Mouse (Mus musculus) left cerebral cortex, adult 11 months (tissue): ENCODE data around the gene Exosc1.
"Not testable (repeated sequence)": the region's sequence is repeated elsewhere in the genome, so short reads cannot be mapped to it uniquely, and the experiment has no call there.

Source experiments
- DNase-seq: peaks from one replicate; pipeline ENCODE4 v3.0.0; 2022; ENCODE audit warnings: low spot score

Gene Exosc1

DNA sequence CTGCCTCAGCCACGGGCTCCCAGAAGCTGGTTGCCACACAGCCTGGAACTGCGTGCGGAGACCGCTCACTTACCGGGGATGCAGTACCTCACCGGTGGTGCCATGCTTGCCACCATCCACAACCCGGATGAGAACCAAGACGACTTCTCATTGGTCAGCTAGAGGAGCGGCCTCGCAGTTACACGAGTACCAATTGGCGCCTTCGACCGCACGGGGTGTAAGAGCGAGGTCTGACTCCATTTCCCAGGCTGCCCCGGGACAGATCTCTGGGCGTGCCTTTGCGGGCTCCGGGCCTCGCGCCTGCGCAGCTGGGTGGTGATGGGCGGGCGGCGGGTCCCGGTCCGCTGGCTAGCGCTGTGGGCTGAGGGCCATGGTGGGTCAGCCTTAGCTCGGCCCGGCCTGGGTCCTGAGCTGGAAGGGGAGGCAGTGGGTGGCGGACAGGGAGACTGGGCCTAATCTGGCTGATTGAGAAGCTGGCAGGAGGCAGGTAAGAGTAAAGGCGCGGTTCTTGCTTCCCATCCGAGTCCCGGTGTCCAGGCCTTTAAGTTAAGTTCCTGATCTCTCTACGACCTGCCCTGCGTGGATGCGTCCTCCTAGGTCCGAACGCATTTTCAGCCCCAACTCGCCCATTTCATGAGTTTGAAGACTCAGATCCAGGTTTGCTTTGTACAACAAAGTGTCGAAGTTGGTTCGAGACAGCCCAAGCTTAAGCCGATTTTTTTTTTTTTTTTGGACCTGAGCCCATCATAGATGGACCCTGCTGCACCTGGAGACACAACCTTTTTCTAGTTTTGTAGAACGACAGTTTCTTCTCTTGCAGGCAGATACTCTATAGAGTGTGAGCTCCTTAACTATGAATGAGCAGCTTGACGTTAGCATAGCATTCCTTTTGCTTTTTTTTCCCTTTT lies at the start of gene Exosc1, which contains the start of gene Zdhhc16:
Exosc1 (minus strand) TSS at position 245 of the 908 bp plus-strand sequence.
Zdhhc16 (plus strand) TSS at position 302 of the 908 bp plus-strand sequence.
- DNase-seq, result peak; percentile 99

DNA sequence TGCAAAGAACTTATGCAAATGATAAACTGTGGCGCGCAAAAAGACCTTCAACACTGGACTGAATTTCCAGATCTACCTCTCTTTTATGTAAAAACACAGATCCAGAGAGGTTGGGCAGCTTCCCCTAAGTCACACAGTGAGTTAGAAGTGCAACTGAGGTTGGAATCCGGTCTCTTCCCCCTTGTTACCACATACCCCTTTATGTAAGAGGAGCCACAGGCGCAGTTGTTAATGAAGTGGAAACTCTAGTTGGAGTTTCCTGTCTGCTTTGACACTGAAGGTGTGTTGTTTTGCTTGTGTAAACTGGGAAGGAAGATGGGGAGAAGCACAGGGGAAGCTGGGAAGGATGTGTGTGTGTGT lies 49.5 kb upstream of the Exosc1 start:
- DNase-seq, result no peak

DNA sequence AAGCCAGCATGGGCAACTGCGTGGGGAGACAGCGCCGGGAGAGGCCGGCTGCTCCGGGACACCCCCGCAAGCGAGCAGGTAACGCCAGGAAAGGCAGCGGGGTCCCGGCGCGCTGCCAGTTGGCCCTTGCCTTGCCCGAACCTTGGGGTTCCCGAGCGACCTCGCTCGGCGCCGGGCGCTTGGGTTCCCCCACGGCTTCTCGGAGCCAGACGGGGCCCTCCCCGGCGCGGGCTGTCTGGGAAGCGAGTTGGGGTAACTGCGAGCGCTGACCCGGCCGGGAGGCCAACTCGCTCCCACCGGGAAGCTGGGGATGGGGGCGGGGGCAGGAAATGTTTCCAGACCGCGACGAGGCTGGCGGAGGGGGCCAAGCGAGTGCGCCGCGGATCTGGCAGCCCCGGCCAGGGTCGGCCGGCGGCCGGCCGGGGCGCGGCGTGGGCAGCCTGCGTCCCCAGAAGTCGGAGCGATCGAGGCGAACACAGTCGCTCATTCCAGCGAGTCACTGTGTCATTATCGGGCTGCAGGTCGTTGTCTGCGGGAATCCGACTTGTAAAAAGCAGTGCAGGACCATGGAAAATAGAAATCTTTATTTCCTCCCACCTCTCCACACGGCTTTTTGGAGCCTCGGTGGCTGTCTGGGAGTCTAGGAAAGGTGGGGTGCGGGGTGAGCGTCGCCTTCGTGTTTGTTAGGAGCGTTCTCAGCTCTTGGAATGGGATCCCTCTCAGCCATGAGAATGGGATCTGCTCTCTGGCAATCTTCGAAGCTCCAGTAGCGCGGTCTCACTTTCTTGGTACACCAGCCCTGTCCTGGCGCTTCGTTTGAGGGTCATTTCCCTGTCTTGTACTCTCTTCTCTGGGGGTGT lies 48.9 kb upstream of the Exosc1 start:
- DNase-seq, result no peak

DNA sequence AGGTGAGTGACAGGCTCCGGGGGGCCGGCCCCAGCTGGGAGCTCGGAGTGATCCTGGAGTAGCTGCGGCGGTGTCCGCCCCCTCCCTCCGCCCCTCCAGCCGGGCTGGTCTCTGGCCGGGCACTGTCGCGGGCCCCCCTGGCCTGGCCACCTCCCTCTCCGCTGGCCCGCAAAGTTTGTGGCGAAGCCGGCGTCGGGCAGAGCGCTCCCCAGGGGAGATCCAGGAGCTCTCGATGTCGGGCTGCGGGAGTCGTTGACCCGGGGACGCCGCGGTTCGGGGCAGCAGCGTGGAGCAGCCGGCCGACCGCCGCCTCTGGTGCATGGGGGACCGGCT lies 48.3 kb upstream of the Exosc1 start, which contains the start of gene Ubtd1:
Ubtd1 (plus strand) TSS at position 169 of the 333 bp plus-strand sequence.
- no peak for DNase-seq

DNA sequence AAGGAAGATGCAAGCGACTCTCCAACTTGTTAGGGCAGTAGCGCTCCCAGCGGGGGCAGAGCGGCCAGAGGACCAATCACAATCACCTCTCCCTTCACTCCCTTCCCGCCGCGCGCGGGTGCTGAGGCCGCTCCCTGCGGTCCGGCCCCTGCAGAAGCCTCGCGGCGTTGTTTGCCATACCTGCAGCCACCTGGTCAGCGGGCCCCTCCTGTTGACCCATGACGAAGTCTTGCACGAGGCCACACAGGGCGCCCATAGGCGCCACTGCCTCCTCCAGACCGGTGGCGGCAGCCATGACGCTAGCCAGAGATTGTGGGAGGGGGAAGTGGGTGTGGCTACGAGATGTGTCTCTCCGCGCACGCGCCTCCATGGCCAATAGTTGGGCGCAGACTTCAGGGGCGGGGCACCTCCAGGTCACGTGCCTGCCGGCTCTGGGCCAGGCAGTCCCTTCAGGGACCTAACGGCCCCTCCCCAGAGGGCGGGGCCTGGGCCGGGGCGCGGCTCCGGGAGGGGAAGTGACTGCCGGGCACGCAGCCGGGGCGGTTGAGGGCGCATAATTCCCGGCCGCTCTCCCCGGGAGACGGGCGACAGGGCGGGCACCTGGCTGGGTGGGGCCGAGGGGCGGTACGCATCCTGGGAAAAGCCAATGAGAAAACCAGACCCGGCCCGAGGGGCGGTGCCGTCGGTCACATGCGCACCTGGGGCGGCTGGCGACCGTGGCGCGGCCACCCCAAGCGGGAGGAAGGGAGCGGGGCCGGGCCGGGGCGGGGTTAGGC lies 47.8 kb upstream of the Exosc1 start, which contains the start of gene Mms19:
Mms19 (minus strand) TSS at position 339 of the 776 bp plus-strand sequence.
- peak; percentile 99 for DNase-seq

DNA sequence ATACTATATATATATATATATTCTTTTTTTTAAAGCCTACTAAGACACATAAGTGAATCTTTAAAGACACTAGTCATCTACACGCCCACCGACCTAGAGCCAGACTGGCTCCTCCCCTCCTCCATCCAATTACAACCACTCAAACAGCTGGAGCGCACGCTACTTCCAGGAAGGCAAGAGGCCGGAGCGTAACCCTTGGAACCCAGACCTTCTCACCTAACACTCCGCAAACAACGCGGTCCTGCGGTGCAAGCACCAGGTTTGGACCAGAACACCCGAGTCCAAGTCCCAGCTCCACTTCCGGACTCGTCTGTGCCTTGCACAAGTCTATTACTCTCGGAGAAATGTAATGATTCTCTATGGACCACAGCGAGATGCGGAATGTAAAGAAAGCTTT lies 47.2 kb upstream of the Exosc1 start:
- DNase-seq, result no peak

DNA sequence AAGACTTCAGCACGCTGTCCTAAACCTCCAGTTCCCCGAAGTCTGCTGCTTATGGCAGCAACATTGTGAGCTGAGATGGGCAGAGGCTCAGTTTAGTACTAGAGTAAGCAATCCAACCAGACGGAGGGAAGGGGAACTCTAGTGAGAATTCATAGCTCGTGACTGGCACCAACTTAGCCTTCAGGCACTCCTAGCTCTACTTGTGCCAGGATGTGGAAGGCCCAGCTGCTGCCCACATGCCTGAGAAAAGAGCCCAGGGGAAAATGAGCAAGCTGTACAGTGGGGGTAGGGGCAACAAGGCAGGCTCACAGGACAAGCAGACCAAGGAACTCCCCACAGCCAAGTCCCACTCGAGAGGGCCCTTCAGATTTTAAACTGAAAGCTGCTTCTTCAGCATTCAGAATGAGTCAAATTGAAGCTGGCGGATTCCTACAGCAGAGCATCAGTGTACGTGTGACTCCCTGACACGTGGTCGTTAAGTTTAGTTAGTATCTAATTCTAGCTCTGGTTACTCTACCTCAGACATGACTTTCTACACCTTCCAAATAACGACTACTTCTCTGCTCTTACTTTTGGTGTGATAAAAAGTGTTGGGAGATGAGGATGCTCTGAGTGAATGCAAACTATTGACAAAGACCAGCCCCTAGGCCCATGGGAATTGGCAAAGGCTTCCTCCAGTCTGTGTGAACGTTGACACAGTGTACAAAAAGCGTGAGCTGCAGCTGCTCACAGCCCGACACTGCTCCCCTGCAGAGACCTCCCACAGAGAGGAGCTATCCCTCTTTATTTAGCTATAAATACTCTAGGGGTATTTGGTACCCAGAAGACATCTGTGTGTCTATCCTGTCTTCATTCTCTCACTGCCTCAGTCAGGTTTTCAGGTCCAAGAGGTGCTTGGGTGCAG lies 40.9 kb upstream of the Exosc1 start:
- DNase-seq, result no peak

DNA sequence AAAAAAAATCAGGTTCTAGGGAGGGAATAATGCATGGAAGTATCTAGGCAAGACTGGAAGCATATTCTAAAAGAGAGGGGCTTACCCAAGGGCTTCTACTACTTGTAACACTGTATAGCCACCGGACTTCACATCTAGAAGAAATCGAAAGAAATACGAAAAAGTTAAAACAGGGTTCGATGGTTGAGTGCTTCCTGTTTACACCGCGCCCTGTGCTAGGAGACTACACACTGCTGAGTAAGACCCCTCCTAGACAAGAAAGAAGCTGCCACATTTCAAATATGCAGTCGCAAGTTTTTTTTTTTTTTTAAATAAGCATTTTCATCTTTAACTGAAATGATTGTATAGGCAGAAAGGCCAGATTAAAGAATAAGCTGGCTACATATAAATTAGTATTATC lies 36.4 kb upstream of the Exosc1 start:
- DNase-seq, result no peak

DNA sequence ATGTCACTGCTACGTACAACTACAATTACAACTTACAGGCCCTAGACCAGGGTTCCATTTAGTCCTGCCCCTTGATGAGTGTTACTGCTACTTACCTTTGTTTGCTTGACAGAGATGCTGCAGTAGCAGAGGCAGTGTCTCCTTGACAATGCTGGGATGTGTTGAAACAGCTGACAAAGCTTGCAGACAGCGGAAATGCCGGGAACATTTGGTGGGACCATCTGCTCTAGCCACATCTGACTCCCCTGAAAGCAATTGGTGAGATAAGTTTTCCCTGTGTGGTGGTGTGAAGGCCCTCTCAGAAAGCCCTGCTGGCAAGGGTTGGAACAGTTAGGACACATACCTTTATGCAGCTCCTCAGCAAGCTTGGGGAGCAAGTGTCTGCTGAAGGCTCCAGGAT lies 20.4 kb upstream of the Exosc1 start:
- DNase-seq, result no peak

DNA sequence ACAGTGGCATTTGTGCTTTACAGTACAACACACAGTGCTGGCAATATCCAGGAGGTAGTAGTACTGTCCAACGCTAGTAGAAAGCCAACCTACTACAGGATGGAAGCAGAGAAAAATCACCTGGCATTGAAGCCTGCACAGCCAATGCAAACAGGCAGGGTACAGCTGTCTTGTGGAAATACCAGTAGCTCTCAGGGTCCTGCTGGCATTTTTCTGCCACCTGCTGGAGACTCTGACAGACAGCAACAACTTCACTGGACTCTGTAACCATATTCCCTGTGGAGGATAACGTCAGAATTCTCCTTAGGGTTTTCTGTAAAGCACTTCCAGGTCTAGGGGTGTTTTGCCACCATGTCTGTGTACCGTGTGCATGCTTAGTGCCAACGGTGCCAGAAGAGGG lies 19.1 kb upstream of the Exosc1 start:
- DNase-seq, result no peak

DNA sequence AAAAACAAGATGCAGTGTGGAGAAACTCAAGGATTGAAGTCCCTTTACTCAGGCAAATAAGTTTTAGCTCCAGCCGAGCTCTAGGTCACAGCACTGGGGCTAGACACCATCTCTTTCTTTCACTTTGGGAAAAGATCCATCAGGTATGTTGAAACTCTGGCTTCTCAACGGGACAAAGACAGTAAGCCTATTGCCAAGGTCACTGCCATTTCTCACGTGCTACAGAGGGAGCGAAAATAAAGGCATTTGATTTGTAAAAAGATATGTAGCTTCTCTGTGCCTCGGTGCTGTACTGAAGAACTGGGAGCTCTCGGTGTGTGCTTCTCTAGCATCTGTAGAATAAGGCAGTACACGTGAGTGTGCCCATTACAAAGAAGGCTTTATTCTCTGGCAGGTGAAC lies 10.6 kb upstream of the Exosc1 start:
- no peak for DNase-seq

DNA sequence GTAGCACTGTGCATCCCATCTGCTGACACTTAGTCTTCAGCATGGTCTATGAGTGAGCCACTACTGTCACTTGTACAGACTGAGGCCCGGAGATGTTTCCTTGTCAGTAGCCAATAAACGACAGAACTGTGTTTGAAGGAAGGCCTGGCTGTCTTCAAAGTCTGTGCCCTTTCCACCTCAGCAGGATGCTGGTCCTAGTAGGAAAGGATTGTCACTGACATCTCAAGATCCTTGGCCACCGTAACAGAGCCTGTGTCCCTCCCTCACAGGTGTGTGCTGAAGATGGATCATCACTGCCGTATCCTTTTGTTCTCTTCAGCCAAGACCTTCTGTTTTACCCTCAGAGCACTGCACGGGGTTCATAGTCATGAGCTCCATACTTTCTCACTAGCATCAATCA lies 5.3 kb upstream of the Exosc1 start:
- DNase-seq, result no peak

DNA sequence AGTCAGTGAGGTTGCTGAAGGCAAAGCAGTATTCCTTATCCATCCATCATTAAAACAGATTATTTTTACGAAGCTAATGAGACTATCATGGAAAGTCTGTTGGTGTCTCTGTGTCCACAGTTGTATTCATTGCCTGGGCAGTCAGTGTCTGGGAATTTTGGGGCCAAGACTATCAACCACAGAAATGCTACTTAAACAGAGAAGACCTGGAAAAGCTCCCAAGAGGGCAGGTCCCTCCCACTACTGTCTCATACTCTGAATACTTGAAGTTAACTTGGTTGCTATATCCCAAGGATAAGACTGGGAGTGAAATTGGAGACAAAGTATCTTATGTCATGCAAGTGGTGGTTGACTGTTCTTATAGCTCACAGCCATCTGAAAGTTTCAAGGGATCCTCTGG lies 2.7 kb upstream of the Exosc1 start:
- DNase-seq, result no peak

DNA sequence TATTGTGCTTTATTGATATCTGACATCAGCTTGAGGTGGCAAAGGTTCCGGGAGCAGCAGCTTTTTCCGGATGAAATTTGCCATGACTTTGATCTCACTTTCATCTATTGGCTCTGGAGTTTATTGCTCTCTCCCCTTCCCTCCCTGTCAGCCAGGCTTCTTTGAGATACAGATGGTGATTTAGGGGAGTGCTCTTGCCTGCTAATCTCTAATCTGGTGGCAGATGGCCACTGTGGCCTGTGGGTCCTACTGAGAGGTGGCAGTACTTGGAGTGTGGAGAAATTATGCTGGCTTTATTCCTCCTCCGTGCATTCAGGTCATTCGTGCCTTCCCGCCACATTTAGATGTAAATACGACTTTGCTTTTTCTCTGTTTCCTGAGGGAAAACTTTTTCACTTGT lies 901 bp upstream of the Exosc1 start:
- DNase-seq, result no peak

DNA sequence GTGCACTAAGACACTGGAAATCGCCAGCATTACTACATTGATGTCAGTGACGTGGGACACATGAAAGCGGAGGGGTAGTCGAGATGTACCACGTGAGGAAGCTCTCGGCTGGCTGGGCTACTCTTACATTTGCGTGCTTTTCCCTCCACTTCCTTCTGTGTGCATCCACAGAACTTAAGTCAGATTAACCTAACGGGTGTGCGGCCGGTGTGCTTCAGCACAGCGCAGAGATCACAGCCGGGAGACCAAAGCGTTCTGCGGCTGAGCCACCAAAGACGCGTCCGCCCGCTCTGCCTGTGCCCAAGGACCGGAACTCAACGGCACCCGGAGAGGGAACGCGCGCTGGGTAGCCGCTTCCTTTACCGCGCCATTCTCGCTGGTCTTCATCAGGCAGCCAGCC lies 537 bp downstream of the Exosc1 start:
- DNase-seq, result no peak

DNA sequence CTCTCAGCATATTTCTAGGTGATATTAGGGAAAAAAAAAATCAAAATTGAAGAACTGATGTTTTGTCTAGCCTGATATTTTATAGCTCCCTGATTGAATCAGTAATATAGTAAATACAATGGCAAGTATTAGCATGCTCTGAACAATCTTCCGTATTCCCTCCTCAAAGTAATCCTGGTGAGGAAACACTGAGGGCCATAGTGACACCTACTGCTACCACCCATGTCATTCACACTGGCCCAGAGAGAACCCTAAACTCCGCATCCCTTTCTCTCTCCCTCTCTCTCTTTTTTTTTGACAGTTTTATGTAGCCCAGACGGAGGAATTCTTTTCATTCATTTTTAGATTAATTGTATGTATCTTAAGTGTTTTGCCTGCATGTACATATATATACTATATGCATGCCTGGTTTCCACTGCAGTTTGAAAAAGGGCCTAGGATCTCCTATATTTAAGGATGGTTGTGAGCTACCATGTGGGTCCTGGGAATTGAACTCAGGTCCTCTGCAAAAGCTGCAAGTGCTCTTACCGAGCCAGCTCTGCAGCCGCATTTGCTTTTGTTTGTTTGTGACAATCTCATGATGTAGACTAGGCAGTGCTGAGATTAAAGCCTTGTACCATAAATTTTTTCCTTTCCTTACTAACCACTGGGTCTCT lies 12.7 kb downstream of the Exosc1 start:
- no peak for DNase-seq

DNA sequence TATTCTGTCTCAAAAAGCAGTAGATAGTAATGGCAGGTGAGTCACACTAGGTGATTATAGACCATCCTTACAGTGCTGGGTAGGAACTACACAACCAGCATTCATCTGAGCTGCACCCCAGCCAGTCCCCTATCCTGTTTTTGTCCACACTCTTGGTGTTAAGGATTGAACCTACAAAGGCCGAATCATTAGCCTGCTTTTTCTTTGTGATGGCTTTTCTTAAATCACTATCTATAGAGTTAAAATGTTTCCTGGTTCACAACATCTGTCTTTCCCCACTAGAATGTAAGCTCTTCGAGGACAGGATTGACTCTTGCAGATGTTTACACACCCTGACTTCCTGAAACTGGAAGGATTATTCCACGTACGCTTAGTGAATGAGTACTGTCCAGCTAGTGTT lies 13.8 kb downstream of the Exosc1 start:
- no peak for DNase-seq

DNA sequence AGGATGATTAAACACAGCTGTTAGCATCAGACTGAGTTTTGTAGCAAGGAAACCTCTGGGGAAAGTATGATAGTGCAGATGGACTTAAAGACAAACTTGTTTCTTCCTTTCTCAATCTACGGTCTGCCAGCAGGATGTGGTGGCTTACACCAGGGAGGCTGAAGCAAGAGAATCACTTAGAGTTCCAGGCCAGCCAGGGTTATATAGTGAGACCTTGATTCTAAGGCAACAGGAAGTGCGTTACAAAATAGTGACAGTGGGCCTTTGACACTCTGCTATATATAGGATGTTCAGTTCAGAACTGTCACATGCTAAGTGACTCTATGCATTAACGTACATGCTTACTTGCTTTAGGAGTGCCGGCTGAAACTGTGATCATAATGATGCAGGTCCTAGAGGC lies 16.4 kb downstream of the Exosc1 start:
- DNase-seq, result no peak

DNA sequence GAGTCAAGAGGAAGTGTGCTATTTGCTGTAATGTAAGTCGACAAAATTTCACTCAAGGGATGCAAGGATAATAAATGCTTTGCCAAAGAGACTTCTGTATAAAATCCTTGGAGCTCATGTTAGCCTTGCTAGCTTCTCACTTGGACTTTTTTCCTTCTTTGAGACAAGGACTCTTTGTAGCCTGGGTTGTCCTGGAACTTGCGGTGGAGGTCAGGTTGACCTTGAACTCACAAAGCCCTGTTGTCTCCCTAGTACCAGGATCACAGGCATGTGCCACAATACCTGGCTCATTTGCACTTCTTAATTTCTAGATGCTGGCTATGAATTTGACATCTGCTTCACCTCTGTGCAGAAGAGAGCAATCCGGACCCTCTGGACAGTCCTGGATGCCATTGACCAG lies 17.9 kb downstream of the Exosc1 start:
- no peak for DNase-seq

DNA sequence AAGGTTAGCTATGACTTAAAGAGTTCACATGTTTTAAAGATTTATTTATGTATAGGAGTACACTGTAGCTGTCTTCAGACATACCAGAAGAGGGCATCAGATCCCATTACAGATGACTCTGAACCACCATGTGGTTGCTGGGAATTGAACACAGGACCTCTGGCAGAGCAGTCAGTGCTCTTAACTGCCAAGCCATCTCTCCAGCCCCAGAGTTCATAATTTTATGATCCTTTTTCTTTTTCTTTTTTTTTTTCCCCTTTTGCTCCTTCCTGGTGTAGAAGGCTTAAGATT lies 18.7 kb downstream of the Exosc1 start:
- not testable (repeated sequence) for DNase-seq
